Mouse (Mus musculus) midbrain, embryonic 13.5 days (tissue): ENCODE data around the gene Ficd. TPM values are rescaled to one million over a fixed set of nuclear protein-coding genes. Genes with fewer than 3 reads are reported as not detected.

ENCODE experiments used
- ATAC-seq: fragments of 200-750 bp; cut with Nextera tagmentation; 2 replicates; pipeline ENCODE4 v1.8.0; 2017; ENCODE audit warnings: mild to moderate bottlenecking, moderate TSS enrichment, moderate library complexity
- H3K27ac ChIP-seq: fragments of 300-500 bp; sonication (generic); 2 replicates; pipeline ENCODE4 v1.5.1; 2015; ENCODE audit warnings: inconsistent platforms, mild to moderate bottlenecking, moderate library complexity
- H3K27me3 ChIP-seq: fragments of 300-500 bp; sonication (generic); 2 replicates; pipeline ENCODE4 v1.6.1; 2015; ENCODE audit warnings: mild to moderate bottlenecking, inconsistent platforms
- H3K36me3 ChIP-seq: fragments of 300-500 bp; sonication (generic); 2 replicates; pipeline ENCODE4 v1.6.1; 2015; ENCODE audit warnings: mild to moderate bottlenecking, inconsistent platforms
- H3K4me1 ChIP-seq: fragments of 300-500 bp; sonication (generic); replicated peaks from 2 replicates; pipeline ENCODE4 v1.6.1; 2015; ENCODE audit warnings: inconsistent platforms
- H3K4me2 ChIP-seq: fragments of 300-500 bp; sonication (generic); replicated peaks from 2 replicates; pipeline ENCODE4 v1.6.1; 2015; ENCODE audit warnings: moderate library complexity, mild to moderate bottlenecking, inconsistent platforms
- H3K4me3 ChIP-seq: fragments of 300-500 bp; sonication (generic); replicated peaks from 2 replicates; pipeline ENCODE4 v1.5.1; 2015; ENCODE audit warnings: mild to moderate bottlenecking, inconsistent platforms
- H3K9ac ChIP-seq: fragments of 300-500 bp; sonication (generic); replicated peaks from 2 replicates; pipeline ENCODE4 v1.6.1; 2015; ENCODE audit warnings: mild to moderate bottlenecking, inconsistent platforms
- H3K9me3 ChIP-seq: fragments of 300-500 bp; sonication (generic); 2 replicates; pipeline ENCODE4 v1.6.1; 2016; ENCODE audit warnings: mild to moderate bottlenecking, inconsistent platforms
- WGBS: fragments of 180-500 bp; shearing (Covaris S2); methylation state at CpG from one replicate; pipeline ENCODE4 v1.1.7; 2015; 5-methylcytosine and 5-hydroxymethylcytosine counted together
- polyA plus RNA-seq: library from polyadenylated mRNA; unstranded; fragments of >200 nt; fragmentation: Nextera tagmentation; extraction: Ambion mirVana; gene quantifications from 2 replicates; pipeline ENCODE4 v1.2.1, GENCODE M21; 2015

The Ficd gene
- polyA plus RNA-seq, 1 experiment from 2014 or later: 7.2 TPM

GRCm38 (mm10) chr5:113734376-113734775, 1.2 kb upstream of the Ficd start:
- Histone ChIP-seq H3K9me3 (no peaks in the 10 kb centered on the region), H3K4me3 (no peak overlapping the region), H3K27me3 (no peaks in the 10 kb centered on the region), H3K4me1 (peaks cover 34% of the 10 kb centered on the region), H3K4me2 (no peak overlapping the region), H3K27ac (peak overlapping the region; percentile 97; the same call in 1 of the 2 replicates), H3K36me3 (peaks cover 20% of the 10 kb centered on the region), H3K9ac (no peak overlapping the region)
- 66% methylated on average over 5 of the region's 5 CpGs for WGBS
- no peak for ATAC-seq

GRCm38 (mm10) chr5:113735023-113735344, 619 bp upstream of the Ficd start:
- 27% methylated on average over 7 of the region's 7 CpGs for WGBS
- Histone ChIP-seq H3K27me3 (no peaks in the 10 kb centered on the region), H3K4me3 (peak overlapping the region; percentile 61), H3K36me3 (peaks cover 26% of the 10 kb centered on the region), H3K9me3 (no peaks in the 10 kb centered on the region), H3K4me1 (peaks cover 34% of the 10 kb centered on the region), H3K4me2 (peak overlapping the region; percentile 52), H3K27ac (peak overlapping the region; percentile 97), H3K9ac (peak overlapping the region; percentile 66)
- ATAC-seq: peak; percentile 68

GRCm38 (mm10) chr5:113736113-113736502, 505 bp downstream of the Ficd start:
- WGBS: 4% methylated on average over 10 of the region's 10 CpGs
- Histone ChIP-seq H3K9me3 (no peaks in the 10 kb centered on the region), H3K4me3 (peak overlapping the region; percentile 61), H3K4me1 (peaks cover 24% of the 10 kb centered on the region), H3K9ac (peak overlapping the region; percentile 68), H3K27me3 (no peaks in the 10 kb centered on the region), H3K36me3 (peaks cover 37% of the 10 kb centered on the region), H3K27ac (peak overlapping the region; percentile 97), H3K4me2 (peak overlapping the region; percentile 84)
- peak; percentile 30; the same call in 1 of the 2 replicates for ATAC-seq

GRCm38 (mm10) chr5:113736522-113737164, 1.0 kb downstream of the Ficd start:
- no peak for ATAC-seq
- Histone ChIP-seq H3K4me2 (peak overlapping the region; percentile 84), H3K4me1 (peaks cover 24% of the 10 kb centered on the region), H3K4me3 (peak overlapping the region; percentile 61), H3K9me3 (no peaks in the 10 kb centered on the region), H3K27me3 (no peaks in the 10 kb centered on the region), H3K9ac (peak overlapping the region; percentile 68), H3K27ac (peak overlapping the region; percentile 97), H3K36me3 (peaks cover 42% of the 10 kb centered on the region)
- WGBS: 41% methylated on average over 15 of the region's 15 CpGs

- Histone ChIP-seq H3K4me3 (no peak overlapping the region), H3K27me3 (no peaks in the 10 kb centered on the region), H3K9me3 (no peaks in the 10 kb centered on the region), H3K9ac (peak overlapping the region; percentile 23; the same call in 1 of the 2 replicates), H3K4me2 (no peak overlapping the region), H3K27ac (no peak overlapping the region), H3K36me3 (peaks cover 53% of the 10 kb centered on the region), H3K4me1 (peaks cover 24% of the 10 kb centered on the region)
- ATAC-seq: no peak
- 94% methylated on average over 11 of the region's 11 CpGs for WGBS
Measured at GRCm38 (mm10) chr5:113737607-113738237, 2.1 kb downstream of the Ficd start.

- WGBS: 95% methylated on average over 5 of the region's 5 CpGs
- Histone ChIP-seq H3K4me2 (no peak overlapping the region), H3K4me1 (no peaks in the 10 kb centered on the region), H3K36me3 (peaks cover 98% of the 10 kb centered on the region), H3K9me3 (no peaks in the 10 kb centered on the region), H3K9ac (no peak overlapping the region), H3K4me3 (no peak overlapping the region), H3K27ac (no peak overlapping the region), H3K27me3 (no peaks in the 10 kb centered on the region)
- ATAC-seq: no peak
Measured at GRCm38 (mm10) chr5:113747629-113748028, 12.0 kb downstream of the Ficd start.

- no peaks in the 10 kb centered on the region for H3K27me3 ChIP-seq
- no peaks in the 10 kb centered on the region for H3K4me1 ChIP-seq
- no peak overlapping the region for H3K4me2 ChIP-seq
- H3K9me3 ChIP-seq: no peaks in the 10 kb centered on the region
- WGBS: 94% methylated on average over 13 of the region's 13 CpGs
- H3K9ac ChIP-seq: no peak overlapping the region
- no peak overlapping the region for H3K27ac ChIP-seq
- ATAC-seq: no peak
- H3K4me3 ChIP-seq: no peak overlapping the region
- H3K36me3 ChIP-seq: peaks cover 98% of the 10 kb centered on the region
Measured at GRCm38 (mm10) chr5:113748556-113749331, 13.1 kb downstream of the Ficd start.

- no peak overlapping the region for H3K27ac ChIP-seq
- H3K27me3 ChIP-seq: no peaks in the 10 kb centered on the region
- H3K36me3 ChIP-seq: peaks cover 97% of the 10 kb centered on the region
- no peak for ATAC-seq
- no peak overlapping the region for H3K4me3 ChIP-seq
- H3K9me3 ChIP-seq: no peaks in the 10 kb centered on the region
- H3K9ac ChIP-seq: no peak overlapping the region
- no peak overlapping the region for H3K4me2 ChIP-seq
- 95% methylated on average over 9 of the region's 9 CpGs for WGBS
- no peaks in the 10 kb centered on the region for H3K4me1 ChIP-seq
Measured at GRCm38 (mm10) chr5:113751521-113752157, 16.0 kb downstream of the Ficd start.

- H3K9ac ChIP-seq: no peak overlapping the region
- H3K27ac ChIP-seq: no peak overlapping the region
- no peak overlapping the region for H3K4me2 ChIP-seq
- H3K9me3 ChIP-seq: no peaks in the 10 kb centered on the region
- no peak for ATAC-seq
- 91% methylated on average over 15 of the region's 15 CpGs for WGBS
- no peak overlapping the region for H3K4me3 ChIP-seq
- H3K36me3 ChIP-seq: peaks cover 99% of the 10 kb centered on the region
- H3K27me3 ChIP-seq: no peaks in the 10 kb centered on the region
- H3K4me1 ChIP-seq: no peaks in the 10 kb centered on the region
Measured at GRCm38 (mm10) chr5:113755347-113756030, 19.9 kb downstream of the Ficd start.

GRCm38 (mm10) chr5:113761585-113761984, 26.0 kb downstream of the Ficd start:
- H3K4me2 ChIP-seq: no peak overlapping the region
- no peaks in the 10 kb centered on the region for H3K4me1 ChIP-seq
- no peak for ATAC-seq
- no peak overlapping the region for H3K4me3 ChIP-seq
- H3K36me3 ChIP-seq: peaks cover 88% of the 10 kb centered on the region
- 89% methylated on average over 2 of the region's 2 CpGs for WGBS
- H3K9ac ChIP-seq: no peak overlapping the region
- no peaks in the 10 kb centered on the region for H3K27me3 ChIP-seq
- H3K9me3 ChIP-seq: no peaks in the 10 kb centered on the region
- H3K27ac ChIP-seq: no peak overlapping the region

- Histone ChIP-seq H3K4me1 (peaks cover 10% of the 10 kb centered on the region), H3K36me3 (peaks cover 83% of the 10 kb centered on the region), H3K9me3 (no peaks in the 10 kb centered on the region), H3K27me3 (no peaks in the 10 kb centered on the region), H3K9ac (no peak overlapping the region), H3K4me3 (no peak overlapping the region), H3K27ac (no peak overlapping the region), H3K4me2 (no peak overlapping the region)
- ATAC-seq: no peak
- WGBS: 91% methylated on average over 7 of the region's 7 CpGs
Measured at GRCm38 (mm10) chr5:113764426-113764825, 28.8 kb downstream of the Ficd start.
